Mouse (Mus musculus): Measurements from ENCODE around the gene Npnt.

Gene Npnt

GRCm38 (mm10) chr3:132892481-132892880 lies 57.6 kb downstream of the Npnt start:
- DNase-seq (ENCODE audit: low read depth) = no peak

GRCm38 (mm10) chr3:132887074-132887848 lies 62.8 kb downstream of the Npnt start:
- no peak for DNase-seq (ENCODE audit: low read depth)

DNA sequence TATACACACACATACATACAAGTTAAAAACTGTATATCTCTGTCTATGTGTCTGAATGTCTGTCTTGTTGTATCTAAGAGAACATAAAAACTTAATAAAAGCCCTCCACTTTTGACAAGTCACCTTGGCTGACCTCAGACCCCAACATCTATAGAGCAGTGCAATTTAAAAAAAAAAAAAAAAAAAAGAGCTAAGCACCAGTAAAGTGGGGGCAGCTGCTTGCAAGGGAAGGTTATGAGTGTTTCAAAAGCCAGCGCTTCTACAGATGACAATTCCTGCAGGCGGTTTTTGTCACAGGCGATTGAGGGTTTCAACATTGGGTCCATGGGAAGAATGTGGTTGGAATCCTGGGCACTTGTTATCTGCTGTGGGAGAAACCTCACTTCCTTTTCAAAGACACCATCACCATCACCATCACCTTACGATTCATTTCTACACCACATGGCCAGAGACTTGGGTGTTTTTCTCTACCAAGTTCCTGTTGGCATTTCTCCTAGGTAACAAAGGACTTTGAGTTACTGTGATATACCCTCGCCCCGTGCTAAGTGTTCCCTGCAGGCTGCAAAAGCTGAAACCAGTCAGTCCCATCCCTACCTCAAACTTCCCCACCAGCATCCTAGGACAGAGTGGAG lies 63.6 kb downstream of the Npnt start:
- DNase-seq (ENCODE audit: low read depth) = no peak

DNA sequence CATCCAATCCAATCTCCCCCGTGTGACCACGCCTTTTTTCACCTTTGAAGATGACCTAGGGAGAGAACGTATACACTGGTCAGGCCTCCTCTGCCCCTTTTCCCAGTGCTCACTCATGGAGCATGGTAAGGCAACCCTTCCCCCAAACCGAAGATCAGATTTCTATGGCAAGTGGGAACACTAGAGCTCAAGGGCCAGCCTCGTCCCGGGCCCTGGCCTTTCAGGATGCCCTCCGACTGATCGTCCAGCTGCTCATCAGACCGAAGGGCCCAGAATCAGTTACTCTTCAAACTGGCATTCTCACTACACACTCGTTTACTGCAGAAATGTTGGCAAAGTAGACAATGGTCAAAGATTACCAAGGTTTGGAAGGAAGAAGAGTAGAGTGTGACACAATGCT lies 65.6 kb downstream of the Npnt start:
- no peak for DNase-seq (ENCODE audit: low read depth)

DNA sequence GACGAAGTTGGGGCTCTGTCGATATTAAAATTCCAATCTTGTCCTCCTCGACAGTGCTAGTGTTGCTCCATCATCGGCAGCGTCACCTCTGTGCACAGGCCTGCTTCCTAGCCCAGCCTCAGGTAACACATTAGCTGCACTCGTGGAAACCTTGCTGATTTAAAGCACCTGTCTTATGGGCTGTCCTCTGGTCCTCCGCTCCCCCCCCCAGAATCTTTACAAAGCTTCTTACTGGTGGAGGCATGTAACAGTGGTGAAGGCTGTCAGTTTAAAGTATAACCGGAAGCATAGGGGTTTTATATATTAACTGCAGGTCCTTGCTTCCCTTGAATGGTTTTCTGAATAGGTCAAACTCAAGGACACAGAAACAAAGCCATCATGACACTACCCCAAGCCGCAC lies 66.8 kb downstream of the Npnt start:
- no peak for DNase-seq (ENCODE audit: low read depth)

- no peak for DNase-seq (ENCODE audit: low read depth)
Measured at GRCm38 (mm10) chr3:132880826-132881225, 69.3 kb downstream of the Npnt start.

DNA sequence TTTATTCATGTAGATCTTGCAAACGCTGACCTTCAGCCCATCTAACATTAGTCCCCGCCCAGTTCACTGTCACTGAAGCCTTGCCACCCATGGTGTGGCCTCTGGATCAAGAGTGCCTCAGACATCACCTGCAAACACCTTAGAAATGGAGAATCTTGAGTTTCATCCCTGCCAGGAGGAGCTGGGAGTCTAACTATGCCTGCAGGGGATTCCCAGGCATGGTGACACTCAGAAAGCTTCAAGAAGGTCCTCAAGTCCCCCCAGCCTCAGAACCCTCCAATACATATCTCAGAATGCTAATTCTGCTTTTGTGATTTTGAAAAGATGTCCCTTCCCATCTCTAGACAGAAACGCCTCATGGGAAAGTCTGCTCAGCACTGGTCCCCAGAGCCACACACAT lies 69.7 kb downstream of the Npnt start:
- no peak for DNase-seq (ENCODE audit: low read depth)

- DNase-seq (ENCODE audit: low read depth) = peak; percentile 85
Measured at GRCm38 (mm10) chr3:132876933-132877676, 73.0 kb downstream of the Npnt start.

GRCm38 (mm10) chr3:132876011-132876708 lies 73.9 kb downstream of the Npnt start:
- no peak for DNase-seq (ENCODE audit: low read depth)

- DNase-seq (ENCODE audit: low read depth) = no peak
Measured at GRCm38 (mm10) chr3:132873251-132873650, 76.8 kb downstream of the Npnt start.

DNA sequence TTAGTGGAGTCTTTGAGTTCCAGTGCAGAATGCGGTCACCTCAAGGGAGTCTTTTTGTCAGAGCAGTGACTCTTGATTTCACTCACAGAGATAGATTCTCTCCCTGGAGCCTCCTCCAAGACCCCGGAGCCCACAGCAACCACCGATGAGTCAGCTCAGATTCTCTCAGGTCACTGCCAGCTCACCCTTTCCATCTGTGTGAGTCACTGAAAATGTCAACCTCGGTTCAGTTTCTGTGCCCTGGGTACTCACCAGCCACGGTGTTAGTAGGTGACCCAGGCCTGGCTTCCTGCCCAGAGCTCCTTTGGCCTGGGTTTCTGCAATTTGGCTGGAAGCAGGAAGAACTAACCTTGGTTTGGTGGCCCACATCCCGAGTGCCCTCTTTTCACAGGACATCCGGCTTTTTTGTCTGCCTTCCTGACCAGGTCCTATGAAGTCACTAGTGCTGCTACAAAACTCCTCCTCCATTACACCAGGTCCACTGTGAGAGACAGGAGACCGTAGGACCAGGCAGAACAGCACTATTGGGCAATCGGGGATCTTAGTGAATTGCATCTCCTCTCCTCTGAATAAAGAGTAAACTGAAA lies 78.7 kb downstream of the Npnt start:
- peak; percentile 86 for DNase-seq (ENCODE audit: low read depth)

- DNase-seq (ENCODE audit: low read depth) = no peak
Measured at GRCm38 (mm10) chr3:132870079-132870478, 80.0 kb downstream of the Npnt start.

DNA sequence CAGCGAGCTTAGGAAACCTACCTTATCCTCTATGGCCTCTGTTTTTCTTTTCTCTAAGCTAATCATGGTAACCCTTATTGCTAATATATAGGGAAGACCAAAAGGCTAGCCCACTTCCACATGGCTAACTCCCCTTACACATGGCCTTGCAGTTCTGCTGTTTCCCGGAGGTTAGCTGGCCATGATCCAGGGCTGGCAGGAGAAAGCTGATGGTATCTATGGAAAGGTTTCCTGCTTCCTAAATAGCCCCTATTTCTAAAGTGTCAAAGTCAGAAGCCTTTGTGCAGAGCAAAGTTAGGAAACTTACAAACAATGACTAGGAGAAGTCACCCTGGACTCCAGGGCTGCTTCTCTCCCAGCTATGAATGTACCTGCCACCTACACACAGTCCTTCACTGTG lies 81.3 kb downstream of the Npnt start:
- DNase-seq (ENCODE audit: low read depth) = peak; percentile 30

DNA sequence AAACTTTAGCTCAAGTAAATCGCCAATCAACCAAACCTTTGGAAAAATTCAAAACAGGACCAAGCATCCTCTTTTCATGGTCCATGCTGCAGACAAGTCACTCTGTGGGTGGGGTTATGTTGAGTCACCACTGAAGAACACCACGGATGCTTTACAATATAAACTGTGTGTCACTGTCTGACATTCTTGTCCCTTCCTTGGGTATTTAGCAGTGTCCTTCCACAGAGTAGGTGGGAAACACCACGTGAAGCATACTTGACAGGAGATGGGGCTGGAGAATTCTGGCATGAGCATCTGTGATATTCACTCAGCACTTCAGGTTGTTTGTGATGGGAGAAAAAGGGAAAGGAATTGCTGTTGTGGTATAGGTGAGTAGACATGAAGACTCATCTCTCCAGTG lies 83.1 kb downstream of the Npnt start:
- no peak for DNase-seq (ENCODE audit: low read depth)

- no peak for DNase-seq (ENCODE audit: low read depth)
Measured at GRCm38 (mm10) chr3:132865596-132865995, 84.5 kb downstream of the Npnt start.

- no peak for DNase-seq (ENCODE audit: low read depth)
Measured at GRCm38 (mm10) chr3:132864986-132865385, 85.1 kb downstream of the Npnt start.

DNA sequence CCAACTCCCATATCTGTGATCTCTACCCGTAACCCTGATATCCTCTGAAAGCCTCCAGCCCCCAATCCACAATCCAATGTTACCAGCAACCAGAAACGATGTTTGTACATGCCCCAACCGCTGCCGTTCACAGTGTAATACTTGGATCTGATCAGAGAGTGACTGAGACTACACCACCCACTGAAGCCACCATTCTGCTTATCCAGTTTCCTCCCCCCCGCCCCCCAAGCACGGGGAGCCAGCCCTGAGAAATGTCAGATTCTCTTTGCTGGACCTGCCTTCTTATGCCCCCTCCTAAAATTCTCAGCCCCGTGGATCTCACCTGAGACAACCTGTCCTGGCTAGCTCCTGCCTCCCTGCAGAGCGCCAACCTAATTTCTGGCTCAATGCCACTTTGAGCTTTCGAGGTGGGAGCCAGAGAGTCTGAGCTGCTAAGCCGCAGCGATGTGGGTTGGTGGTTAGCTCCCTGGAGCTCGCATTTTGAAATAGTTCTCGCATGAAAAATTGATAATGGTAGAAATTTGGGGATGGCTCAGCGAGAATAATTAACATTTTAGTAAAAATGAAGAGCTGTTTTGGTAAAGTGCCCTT lies 85.7 kb downstream of the Npnt start:
- DNase-seq (ENCODE audit: low read depth) = no peak

DNA sequence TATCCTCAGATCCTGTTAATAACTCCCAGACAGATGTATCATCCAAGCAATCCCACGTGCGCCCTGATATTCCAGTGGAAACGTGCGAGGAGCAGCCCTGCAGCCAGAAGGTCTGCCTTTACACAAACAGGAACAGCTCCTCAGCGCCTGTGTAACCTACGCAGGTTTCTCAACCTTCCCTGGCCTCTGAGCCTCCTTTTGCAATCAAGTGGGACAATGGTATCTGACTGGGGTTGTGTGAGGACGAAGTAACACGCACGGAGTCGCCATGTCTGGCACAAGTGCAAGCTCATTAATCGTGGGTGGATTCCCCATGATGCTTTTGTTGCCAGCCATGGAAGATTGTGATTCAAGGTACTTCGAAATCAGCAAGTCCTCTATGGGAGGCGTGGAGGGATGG lies 86.2 kb downstream of the Npnt start:
- DNase-seq (ENCODE audit: low read depth) = no peak

GRCm38 (mm10) chr3:132860796-132861195 lies 89.3 kb downstream of the Npnt start:
- DNase-seq (ENCODE audit: low read depth) = peak; percentile 14

DNA sequence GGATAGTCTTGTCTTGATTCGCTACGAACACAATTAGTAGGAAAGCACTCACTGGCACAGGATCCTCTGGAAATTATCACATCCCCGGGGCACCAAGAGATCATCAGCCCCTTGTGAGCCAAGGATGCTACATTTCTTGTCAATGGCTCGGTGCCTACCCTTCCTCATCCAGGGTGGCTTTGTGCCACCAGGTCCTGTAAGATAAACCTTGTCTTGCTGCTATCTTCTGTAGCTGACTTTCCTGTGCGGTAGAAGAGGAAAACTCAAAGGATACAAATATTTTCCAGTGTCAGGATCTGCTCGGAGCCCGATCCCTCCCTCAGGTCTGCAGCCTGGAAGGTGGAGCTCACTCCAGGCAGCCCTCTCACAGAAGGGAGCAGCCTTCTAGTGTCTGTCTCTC lies 90.5 kb downstream of the Npnt start:
- DNase-seq (ENCODE audit: low read depth) = no peak

DNA sequence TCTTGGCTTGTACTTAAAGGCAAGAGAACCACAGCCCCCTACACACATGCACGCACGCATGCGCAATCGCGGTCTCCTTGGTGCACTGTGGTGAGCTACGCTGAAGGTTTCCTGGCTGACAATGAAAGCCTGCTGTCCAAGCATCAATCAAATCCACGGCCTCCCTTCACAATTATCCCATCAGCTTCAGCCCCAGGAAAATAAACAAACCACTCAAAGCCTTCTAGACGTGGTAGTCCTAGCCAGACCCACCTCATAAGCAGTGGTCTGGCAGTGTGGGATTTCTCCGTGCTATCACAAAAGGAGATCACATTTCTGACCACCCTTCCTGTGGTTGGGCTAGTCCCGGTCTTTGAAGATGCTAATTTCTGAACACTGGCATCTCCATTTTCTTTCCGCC lies 91.2 kb downstream of the Npnt start:
- DNase-seq (ENCODE audit: low read depth) = peak; percentile 21

GRCm38 (mm10) chr3:132856651-132857050 lies 93.4 kb downstream of the Npnt start:
- DNase-seq (ENCODE audit: low read depth) = no peak

Data from NIH3T3 (cell line).